Comparison of ENCODE assay signal across 24 mouse cellular contexts in the genomic region with DNA sequence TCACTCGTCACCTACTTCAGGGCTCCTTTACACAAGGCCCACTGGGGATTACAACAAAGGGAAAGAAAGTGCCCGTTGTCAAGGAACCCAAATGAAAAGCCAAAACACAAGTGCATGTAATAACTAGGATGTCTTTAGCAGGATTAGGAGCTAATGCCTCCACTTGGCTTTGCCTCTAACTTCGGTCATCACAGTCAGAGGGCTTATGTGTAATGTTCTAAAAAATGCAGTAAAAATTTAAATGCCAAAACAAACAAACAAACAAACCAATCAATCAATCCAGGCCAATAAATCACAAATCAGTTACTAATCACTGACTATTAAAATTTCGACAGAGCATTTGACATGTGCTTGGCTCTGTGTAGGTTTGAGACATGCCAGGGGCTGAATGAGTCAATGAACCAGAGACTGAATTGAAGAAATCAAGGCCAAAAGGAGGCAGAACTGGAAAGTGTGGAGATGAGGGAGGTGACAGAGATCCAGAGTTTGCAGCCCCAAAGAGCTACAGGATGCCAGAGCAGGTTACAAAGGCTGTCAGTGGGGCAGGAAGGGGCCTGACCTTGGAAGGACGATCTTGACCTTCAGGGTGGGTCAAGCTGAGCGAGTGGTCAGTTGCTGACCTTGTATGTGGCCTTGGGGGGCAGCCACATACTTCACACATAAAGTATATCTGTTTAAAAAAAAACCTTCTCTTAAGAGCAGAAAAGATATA. TPM values are rescaled to one million over a fixed set of nuclear protein-coding genes. Genes with fewer than 3 reads are reported as not detected.
DNase-seq lines count a peak whose midpoint lies in the region; ATAC-seq and TF ChIP-seq lines count a peak whose summit lies in the region.
"Had no signal": no experiment of that assay in that cellular context is flagged by ENCODE, and none has a peak within 500 bp of the region (broad histone marks: within the 10 kb centered on the region; RNA-seq: fewer than 3 reads in every experiment).

No protein-coding gene starts in this region.

- no peak overlapping the region for H3K4me3 ChIP-seq in heart, embryonic 10.5 days
- H3K4me3 ChIP-seq in lung, embryonic 14.5 days (ENCODE audit: low read depth, low read length), result no peak overlapping the region
- H3K4me3 ChIP-seq: embryonic facial prominence, embryonic 13.5 days; heart, embryonic 12.5 days; hindbrain, embryonic 15.5 days; limb, embryonic 10.5 days; limb, embryonic 15.5 days; liver, embryonic 13.5 days; midbrain, embryonic 13.5 days had no signal

- H3K36me3 ChIP-seq in heart, embryonic 10.5 days, result no peaks in the 10 kb centered on the region
- no peaks in the 10 kb centered on the region for H3K36me3 ChIP-seq in lung, embryonic 14.5 days (ENCODE audit: insufficient read depth)
- H3K36me3 ChIP-seq: embryonic facial prominence, embryonic 13.5 days; heart, embryonic 12.5 days; hindbrain, embryonic 15.5 days; limb, embryonic 10.5 days; limb, embryonic 15.5 days; liver, embryonic 13.5 days; midbrain, embryonic 13.5 days had no signal

- no peak for TF ChIP-seq CTCF in lung, embryonic 14.5 days (IDR thresholded peaks at IDR 0.05; ENCODE audit: low read depth)

- no peak for ATAC-seq in lung, embryonic 14.5 days (ENCODE audit: insufficient read depth)
- ATAC-seq: forebrain, embryonic 16.5 days; inflammation-experienced regulatory T-cells, adult 6 months; midbrain, embryonic 13.5 days had no signal

- no peak overlapping the region for H3K4me2 ChIP-seq in lung, embryonic 14.5 days
- H3K4me2 ChIP-seq: embryonic facial prominence, embryonic 13.5 days; heart, embryonic 12.5 days; hindbrain, embryonic 15.5 days; limb, embryonic 15.5 days; liver, embryonic 13.5 days; midbrain, embryonic 13.5 days had no signal

- H3K27ac ChIP-seq in heart, embryonic 10.5 days, result peak overlapping the region; percentile 77
- no peak overlapping the region for H3K27ac ChIP-seq in lung, embryonic 14.5 days (ENCODE audit: low read depth)
- H3K27ac ChIP-seq: embryonic facial prominence, embryonic 13.5 days; hindbrain, embryonic 15.5 days; limb, embryonic 10.5 days; limb, embryonic 15.5 days; liver, embryonic 13.5 days; macrophage; midbrain, embryonic 13.5 days had no signal

- H3K27me3 ChIP-seq in heart, embryonic 10.5 days (ENCODE audit: insufficient read depth, poor library complexity, severe bottlenecking), result no peaks in the 10 kb centered on the region
- H3K27me3 ChIP-seq in lung, embryonic 14.5 days (ENCODE audit: insufficient read depth, low read length), result no peaks in the 10 kb centered on the region
- H3K27me3 ChIP-seq: embryonic facial prominence, embryonic 13.5 days; heart, embryonic 12.5 days; hindbrain, embryonic 15.5 days; limb, embryonic 15.5 days; liver, embryonic 13.5 days; midbrain, embryonic 13.5 days had no signal

- no peak overlapping the region for H3K9ac ChIP-seq in lung, embryonic 14.5 days
- H3K9ac ChIP-seq: embryonic facial prominence, embryonic 13.5 days; heart, embryonic 12.5 days; hindbrain, embryonic 15.5 days; limb, embryonic 15.5 days; liver, embryonic 13.5 days; midbrain, embryonic 13.5 days had no signal

- WGBS in heart, embryonic 10.5 days, result 81% methylated on average over 6 of the region's 6 CpGs
- 69% methylated on average over 6 of the region's 6 CpGs for WGBS in lung, embryonic 14.5 days

- H3K9me3 ChIP-seq in heart, embryonic 10.5 days, result no peaks in the 10 kb centered on the region
- H3K9me3 ChIP-seq in lung, embryonic 14.5 days (ENCODE audit: low read depth, low read length), result no peaks in the 10 kb centered on the region
- H3K9me3 ChIP-seq: embryonic facial prominence, embryonic 13.5 days; heart, embryonic 12.5 days; hindbrain, embryonic 15.5 days; limb, embryonic 10.5 days; limb, embryonic 15.5 days; liver, embryonic 13.5 days; midbrain, embryonic 13.5 days had no signal

- peaks cover 49% of the 10 kb centered on the region for H3K4me1 ChIP-seq in heart, embryonic 10.5 days
- no peaks in the 10 kb centered on the region for H3K4me1 ChIP-seq in lung, embryonic 14.5 days (ENCODE audit: insufficient read depth)

- no peak for DNase-seq in heart, embryonic 10.5 days (ENCODE audit: low spot score)
- no peak for DNase-seq in heart, postnatal 10 days
- peak; percentile 24 for DNase-seq in lung, embryonic 14.5 days
- no peak for DNase-seq in lung, postnatal 10 days
- DNase-seq in NIH3T3 (ENCODE audit: low read depth), result peak; percentile 34
- DNase-seq in adrenal gland, postnatal 14 days, result peak; percentile 30
- DNase-seq in left cerebral cortex, adult 11 months (ENCODE audit: low spot score), result no peak
- DNase-seq in frontal cortex, postnatal 14 days (ENCODE audit: low spot score in 2 of 2), result no peak
- DNase-seq: B cell, adult 2 months; cerebellum, adult 18-20 months; cerebellum, postnatal 10 days; kidney, adult 11 months; kidney, postnatal 25 days; liver, embryonic 13.5 days; thymus, postnatal 14 days had no signal

- intact Hi-C loops in heart, postnatal 10 days (cut with DNase I), result no loop called here

RNA-seq across cellular contexts. Expression of a gene that starts 21.8 kb away (rescaled TPM):
- polyA plus RNA-seq in heart, embryonic 10.5 days (2016; fragmentation: Nextera tagmentation; extraction: Ambion mirVana), result 44.5 and 50.9 TPM in 2 replicates
- total RNA-seq in heart, postnatal 10 days (2021), result 10 to 100 TPM; 27.3 to 28.3 TPM
- 47.0 and 48.3 TPM in 2 replicates for polyA plus RNA-seq in lung, embryonic 14.5 days (2014; fragmentation: Nextera tagmentation; extraction: Ambion mirVana)
- total RNA-seq in adrenal gland, postnatal 14 days (2021), result 27.9 and 33.1 TPM in 2 replicates

Comparison
In these comparisons a context has a peak if more than half of its experiments do, and no peak if none do; other contexts are left out.
1. DNase-seq: peak in lung, embryonic 14.5 days (single experiment), NIH3T3 (single experiment) and adrenal gland, postnatal 14 days (single experiment); none in heart, embryonic 10.5 days (single experiment), heart, postnatal 10 days (0 of 2), lung, postnatal 10 days (single experiment), left cerebral cortex, adult 11 months (single experiment) and frontal cortex, postnatal 14 days (0 of 2).